Mouse (Mus musculus): ENCODE measurements around the gene Tmx2. TPM values are rescaled to one million over a fixed set of nuclear protein-coding genes. Genes with fewer than 3 reads are reported as not detected.

The Tmx2 gene
- polyA plus RNA-seq, 1 experiment from 2014 or later: 245 TPM

DNA sequence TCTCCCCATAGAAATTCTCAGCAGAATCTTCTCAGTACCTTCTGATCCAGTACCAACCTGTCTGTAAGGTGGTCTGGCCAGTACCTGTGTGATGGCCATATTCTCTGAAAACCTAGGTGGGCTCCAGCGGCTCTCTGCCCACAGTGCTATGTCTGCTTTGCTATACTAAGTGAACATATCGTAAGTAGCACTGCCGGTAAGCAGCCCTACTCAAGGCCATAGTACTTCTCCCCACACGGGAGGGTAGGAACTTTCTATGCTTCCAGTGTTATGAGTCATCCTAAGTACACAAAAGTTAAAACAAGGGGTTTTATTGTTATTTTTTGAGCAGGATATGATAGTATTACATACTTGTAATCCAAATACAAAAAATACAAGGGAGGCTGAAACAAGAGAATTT is 44.9 kb downstream of the Tmx2 start:
- H3K4me2 ChIP-seq: no peak overlapping the region
- H3K9ac ChIP-seq: no peak overlapping the region; the same call in 1 of the 2 replicates
- peak overlapping the region; percentile 89 for H3K27ac ChIP-seq (replicated peaks)
- no peaks in the 10 kb centered on the region for H3K9me3 ChIP-seq
- H3K4me1 ChIP-seq (replicated peaks): peaks cover 62% of the 10 kb centered on the region
- no peaks in the 10 kb centered on the region for H3K27me3 ChIP-seq
- no peak for ATAC-seq (ENCODE audit: low read depth)
- H3K4me3 ChIP-seq: no peak overlapping the region
- WGBS: 80% methylated on average over 4 of the region's 4 CpGs
- no peaks in the 10 kb centered on the region for H3K36me3 ChIP-seq

GRCm38 (mm10) chr2:84632999-84633398 is 45.9 kb downstream of the Tmx2 start:
- Histone ChIP-seq H3K36me3 (no peaks in the 10 kb centered on the region), H3K4me1 (replicated peaks) (peaks cover 52% of the 10 kb centered on the region), H3K27ac (replicated peaks) (peak overlapping the region; percentile 52), H3K4me3 (no peak overlapping the region), H3K27me3 (no peaks in the 10 kb centered on the region), H3K9ac (no peak overlapping the region), H3K4me2 (no peak overlapping the region), H3K9me3 (no peaks in the 10 kb centered on the region)
- 14% methylated on average over 3 of the region's 3 CpGs for WGBS
- no peak for ATAC-seq (ENCODE audit: low read depth)

- H3K4me2 ChIP-seq: no peak overlapping the region
- no peak overlapping the region for H3K9ac ChIP-seq
- ATAC-seq (ENCODE audit: low read depth): no peak
- H3K4me3 ChIP-seq: no peak overlapping the region
- WGBS: 89% methylated on average over 1 of the region's 1 CpGs
- H3K27ac ChIP-seq (replicated peaks): no peak overlapping the region
- no peaks in the 10 kb centered on the region for H3K36me3 ChIP-seq
- peaks cover 42% of the 10 kb centered on the region for H3K4me1 ChIP-seq (replicated peaks)
- H3K9me3 ChIP-seq: no peaks in the 10 kb centered on the region
- H3K27me3 ChIP-seq: no peaks in the 10 kb centered on the region
These were observed 46.9 kb downstream of the Tmx2 start for GRCm38 (mm10) chr2:84632001-84632400.

DNA sequence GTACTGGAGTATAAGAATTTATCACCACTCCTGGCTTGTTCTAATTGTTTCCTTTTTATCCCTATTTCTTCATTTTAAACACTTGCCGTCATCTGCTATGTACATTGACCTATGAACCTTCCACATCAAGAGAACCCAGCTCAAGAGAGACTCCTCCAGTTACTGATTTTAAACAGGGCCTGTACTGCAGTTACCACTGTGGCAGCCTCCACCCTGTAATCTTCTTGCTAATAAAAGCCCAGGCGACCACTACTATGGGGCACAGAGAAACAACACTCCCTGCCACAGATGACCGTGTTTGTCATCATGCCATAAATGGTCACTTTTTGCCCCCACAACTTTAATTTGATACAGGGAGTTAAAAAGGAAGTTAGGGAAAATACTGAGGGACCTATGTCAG is 51.9 kb downstream of the Tmx2 start:
- Histone ChIP-seq H3K4me3 (no peak overlapping the region), H3K4me2 (no peak overlapping the region), H3K27me3 (no peaks in the 10 kb centered on the region), H3K4me1 (replicated peaks) (0 out of 2 replicates have a peak, but pooled peaks cover 9% of the 10 kb centered on the region), H3K27ac (replicated peaks) (no peak overlapping the region), H3K9me3 (no peaks in the 10 kb centered on the region), H3K9ac (no peak overlapping the region), H3K36me3 (peaks cover 16% of the 10 kb centered on the region)
- ATAC-seq (ENCODE audit: low read depth): no peak
- WGBS: 35% methylated on average over 3 of the region's 3 CpGs

DNA sequence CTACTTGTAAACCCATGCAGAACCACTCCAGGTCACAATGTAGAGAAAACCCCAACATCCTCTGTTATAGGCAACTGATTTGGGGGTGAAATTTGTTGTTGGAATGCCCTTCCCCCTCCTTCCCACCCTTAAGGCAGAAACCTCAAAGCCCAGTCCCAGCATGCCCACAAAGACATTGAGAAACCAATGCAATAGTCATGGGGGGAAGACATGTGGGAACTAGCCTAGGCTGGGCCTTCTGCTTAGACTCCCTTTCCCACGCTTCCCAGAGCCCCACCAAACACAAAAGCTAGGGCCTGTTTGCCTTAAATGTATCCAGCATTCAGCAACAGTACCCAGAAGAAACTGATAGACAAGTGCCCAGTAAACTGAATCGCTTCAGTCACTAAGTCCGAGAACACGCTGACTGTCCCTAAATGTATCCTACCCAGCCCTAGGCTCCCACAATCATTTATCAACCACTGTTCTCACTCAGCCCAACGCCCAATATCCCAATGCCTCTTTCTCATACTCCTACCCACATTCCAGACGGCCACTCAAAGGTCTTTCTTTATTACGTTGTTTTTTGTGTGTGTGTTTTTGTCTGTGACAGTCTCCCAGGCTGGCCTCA is 52.5 kb downstream of the Tmx2 start:
- 0 out of 2 replicates have a peak, but pooled peaks have one; percentile 32 for ATAC-seq (ENCODE audit: low read depth)
- H3K4me3 ChIP-seq: no peak overlapping the region
- no peak overlapping the region for H3K9ac ChIP-seq
- 65% methylated on average over 7 of the region's 7 CpGs for WGBS
- no peaks in the 10 kb centered on the region for H3K9me3 ChIP-seq
- no peaks in the 10 kb centered on the region for H3K27me3 ChIP-seq
- 0 out of 2 replicates have a peak, but pooled peaks cover 9% of the 10 kb centered on the region for H3K4me1 ChIP-seq (replicated peaks)
- peaks cover 19% of the 10 kb centered on the region for H3K36me3 ChIP-seq
- no peak overlapping the region for H3K4me2 ChIP-seq
- H3K27ac ChIP-seq (replicated peaks): no peak overlapping the region

DNA sequence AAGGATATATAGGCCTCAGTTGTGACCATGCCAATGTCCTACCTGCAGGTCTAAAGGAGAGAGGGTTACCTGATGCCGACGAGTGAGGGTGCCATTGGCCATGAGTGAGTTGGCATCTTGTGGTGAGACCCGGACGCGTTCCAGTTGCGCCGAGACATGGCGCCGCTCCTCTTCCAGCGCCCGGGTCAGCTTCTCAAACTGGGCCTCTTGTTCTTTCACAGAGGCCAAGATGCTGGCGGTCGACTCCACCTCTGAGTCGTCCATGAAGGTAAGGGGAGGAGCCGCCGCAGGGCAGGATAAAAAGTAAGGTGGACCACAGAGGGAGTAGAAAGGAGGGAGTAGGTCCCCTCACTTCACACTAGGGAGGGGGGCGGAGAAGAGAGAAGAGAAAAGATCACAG is 54.7 kb downstream of the Tmx2 start:
- Histone ChIP-seq H3K9me3 (no peaks in the 10 kb centered on the region), H3K36me3 (peaks cover 42% of the 10 kb centered on the region), H3K4me2 (no peak overlapping the region), H3K4me1 (replicated peaks) (0 out of 2 replicates have a peak, but pooled peaks cover 9% of the 10 kb centered on the region), H3K4me3 (no peak overlapping the region), H3K9ac (no peak overlapping the region), H3K27me3 (no peaks in the 10 kb centered on the region), H3K27ac (replicated peaks) (no peak overlapping the region)
- 95% methylated on average over 17 of the region's 17 CpGs for whole genome bisulfite sequencing
- ATAC-seq (ENCODE audit: low read depth): no peak

GRCm38 (mm10) chr2:84623428-84624119 is 55.4 kb downstream of the Tmx2 start:
- Histone ChIP-seq H3K4me1 (replicated peaks) (0 out of 2 replicates have a peak, but pooled peaks cover 9% of the 10 kb centered on the region), H3K4me2 (no peak overlapping the region), H3K27me3 (no peaks in the 10 kb centered on the region), H3K27ac (replicated peaks) (no peak overlapping the region), H3K4me3 (no peak overlapping the region), H3K9me3 (no peaks in the 10 kb centered on the region), H3K36me3 (peaks cover 48% of the 10 kb centered on the region), H3K9ac (no peak overlapping the region)
- no peak for ATAC-seq (ENCODE audit: low read depth)
- WGBS: 94% methylated on average over 3 of the region's 3 CpGs

DNA sequence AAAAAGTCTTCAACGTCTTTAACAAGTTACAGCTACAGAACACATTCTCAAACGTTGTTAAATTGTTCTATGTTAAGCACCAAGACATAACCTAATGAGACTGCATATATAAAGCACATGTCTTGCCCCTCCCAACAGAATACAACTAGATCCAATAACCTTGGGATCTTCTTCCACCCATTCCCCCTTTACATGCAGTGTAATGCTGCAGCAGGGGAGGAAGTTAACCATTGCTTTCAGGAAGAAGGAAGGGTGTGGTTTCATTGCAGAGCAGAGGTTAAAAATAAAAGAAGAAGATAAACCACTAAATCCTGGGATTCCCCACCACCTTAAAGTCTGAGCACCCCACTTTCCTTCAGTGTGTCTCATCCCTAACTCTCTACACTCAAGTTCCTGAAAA is 56.3 kb downstream of the Tmx2 start:
- ATAC-seq (ENCODE audit: low read depth): no peak
- Histone ChIP-seq H3K9ac (no peak overlapping the region), H3K27ac (replicated peaks) (no peak overlapping the region), H3K9me3 (no peaks in the 10 kb centered on the region), H3K4me1 (replicated peaks) (0 out of 2 replicates have a peak, but pooled peaks cover 9% of the 10 kb centered on the region), H3K36me3 (peaks cover 48% of the 10 kb centered on the region), H3K27me3 (no peaks in the 10 kb centered on the region), H3K4me3 (no peak overlapping the region), H3K4me2 (no peak overlapping the region)
- WGBS: 86% methylated on average over 2 of the region's 2 CpGs

Other genes starting within 250 kb of the Tmx2 start
- gene Tfpi, start 202.4 kb downstream of the Tmx2 start, polyA plus RNA-seq (2015; fragmentation: Nextera tagmentation; extraction: Ambion mirVana): 26.3 and 28.7 TPM in 2 replicates
- 40.2 and 46.9 TPM in 2 replicates for gene Ctnnd1, start 28.4 kb downstream of the Tmx2 start, polyA plus RNA-seq (2015; fragmentation: Nextera tagmentation; extraction: Ambion mirVana)
- gene Btbd18, start 20.1 kb downstream of the Tmx2 start, polyA plus RNA-seq (2015; fragmentation: Nextera tagmentation; extraction: Ambion mirVana): 0.12 and 0.22 TPM in 2 replicates
- gene Selenoh, start 8.4 kb downstream of the Tmx2 start, polyA plus RNA-seq (2015; fragmentation: Nextera tagmentation; extraction: Ambion mirVana): 166 and 196 TPM in 2 replicates
- not detected in 2 replicates for gene Gm28635, start 1.1 kb downstream of the Tmx2 start, polyA plus RNA-seq (2015; fragmentation: Nextera tagmentation; extraction: Ambion mirVana)
- gene Med19, start 738 bp downstream of the Tmx2 start, polyA plus RNA-seq (2015; fragmentation: Nextera tagmentation; extraction: Ambion mirVana): 50.6 and 54.4 TPM in 2 replicates
- gene Zdhhc5, start 36.0 kb upstream of the Tmx2 start, polyA plus RNA-seq (2015; fragmentation: Nextera tagmentation; extraction: Ambion mirVana): 17.6 and 19.2 TPM in 2 replicates
- gene Clp1, start 48.2 kb upstream of the Tmx2 start, polyA plus RNA-seq (2015; fragmentation: Nextera tagmentation; extraction: Ambion mirVana): 28.1 and 29.6 TPM in 2 replicates
- 18.8 and 19.1 TPM in 2 replicates for gene Ypel4, start 54.9 kb upstream of the Tmx2 start, polyA plus RNA-seq (2015; fragmentation: Nextera tagmentation; extraction: Ambion mirVana)
- gene Gm19426, start 64.5 kb upstream of the Tmx2 start, polyA plus RNA-seq (2015; fragmentation: Nextera tagmentation; extraction: Ambion mirVana): 4.7 and 7.0 TPM in 2 replicates
- gene Serping1, start 96.3 kb upstream of the Tmx2 start, polyA plus RNA-seq (2015; fragmentation: Nextera tagmentation; extraction: Ambion mirVana): 36.2 and 37.0 TPM in 2 replicates
- 17.4 and 18.3 TPM in 2 replicates for gene Ube2l6, start 119.7 kb upstream of the Tmx2 start, polyA plus RNA-seq (2015; fragmentation: Nextera tagmentation; extraction: Ambion mirVana)
- 0.17 TPM in 1 of 2 replicates, not detected in the other for gene Smtnl1, start 143.5 kb upstream of the Tmx2 start, polyA plus RNA-seq (2015; fragmentation: Nextera tagmentation; extraction: Ambion mirVana)
- gene Timm10, start 147.9 kb upstream of the Tmx2 start, polyA plus RNA-seq (2015; fragmentation: Nextera tagmentation; extraction: Ambion mirVana): 52.9 and 56.0 TPM in 2 replicates
- 2.4 and 3.3 TPM in 2 replicates for gene Slc43a1, start 159.7 kb upstream of the Tmx2 start, polyA plus RNA-seq (2015; fragmentation: Nextera tagmentation; extraction: Ambion mirVana)
- 6.8 and 7.1 TPM in 2 replicates for gene Rtn4rl2, start 207.6 kb upstream of the Tmx2 start, polyA plus RNA-seq (2015; fragmentation: Nextera tagmentation; extraction: Ambion mirVana)

Data from neural tube, embryonic 13.5 days (tissue).